Mouse (Mus musculus) heart, adult 2 months (tissue): Measurements from ENCODE around the gene Ctdnep1.

ENCODE experiments used
- CTCF ChIP-seq: fragments of 200-600 bp; IDR thresholded peaks from 2 replicates; pipeline ENCODE4 v1.8.1; 2022; ENCODE audit warnings: antibody characterized with exemption, mild to moderate bottlenecking, moderate library complexity
- EP300 ChIP-seq: fragments of 200-500 bp; IDR thresholded peaks from 2 replicates; pipeline ENCODE4 v1.6.1; 2011; ENCODE audit warnings: low read depth, low read length, control low read depth; ENCODE audit not compliant: insufficient read depth

GRCm38 (mm10) chr11:70028401-70029129 lies 47.6 kb downstream of the Ctdnep1 start:
- TF ChIP-seq EP300 = no peak
- TF ChIP-seq CTCF = no peak
